Mouse (Mus musculus): Measurements from ENCODE around the gene Ptgfrn. TPM values are rescaled to one million over a fixed set of nuclear protein-coding genes. Genes with fewer than 3 reads are reported as not detected.

The Ptgfrn gene
- polyA plus RNA-seq, 1 experiment = 1.0 TPM

DNA sequence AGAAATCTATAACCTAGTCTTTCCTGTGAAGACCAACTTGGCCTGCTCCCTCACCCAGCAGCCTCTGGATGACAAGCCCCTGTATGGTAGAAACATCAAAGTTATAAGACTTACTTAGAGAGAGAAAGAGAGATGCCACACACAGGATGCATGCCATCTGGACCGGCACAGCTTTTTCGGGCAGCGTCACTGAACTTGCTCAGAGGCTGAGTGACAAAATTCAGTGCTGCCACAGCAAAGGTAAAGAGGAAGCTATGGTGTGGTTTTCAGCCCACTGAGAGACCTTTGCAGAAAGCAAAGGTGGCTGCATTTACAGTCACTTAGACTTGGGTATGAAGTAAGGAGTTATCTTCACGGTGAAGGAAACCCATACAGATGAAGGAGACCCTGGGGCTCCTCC, 80.7 kb downstream of the Ptgfrn start, which contains the start of gene Cd101:
TSS of gene Cd101 (minus strand) at position 218 of the 400 bp plus-strand sequence.
- H3K4me3 ChIP-seq (ENCODE audit: control insufficient read depth, low read depth, low read length) = no peak within 1 kb of the TSS
- no peaks in the 10 kb centered on the region for H3K27me3 ChIP-seq (ENCODE audit: control insufficient read depth, insufficient read depth, low read length)
- no peaks in the 10 kb centered on the region for H3K36me3 ChIP-seq (ENCODE audit: control insufficient read depth, insufficient read depth, low read length)
- no peaks in the 10 kb centered on the region for H3K4me1 ChIP-seq (ENCODE audit: control insufficient read depth, insufficient read depth, low read length)
- no peak for TF ChIP-seq POLR2A (IDR thresholded peaks at IDR 0.05; ENCODE audit: control insufficient read depth, low read depth, low read length)
- no peak for TF ChIP-seq CTCF (IDR thresholded peaks at IDR 0.05; ENCODE audit: control insufficient read depth, insufficient read depth, insufficient replicate concordance, low read depth, low read length)
- H3K27ac ChIP-seq (ENCODE audit: control insufficient read depth, insufficient read depth, low read depth, low read length) = no peak within 1 kb of the TSS

DNA sequence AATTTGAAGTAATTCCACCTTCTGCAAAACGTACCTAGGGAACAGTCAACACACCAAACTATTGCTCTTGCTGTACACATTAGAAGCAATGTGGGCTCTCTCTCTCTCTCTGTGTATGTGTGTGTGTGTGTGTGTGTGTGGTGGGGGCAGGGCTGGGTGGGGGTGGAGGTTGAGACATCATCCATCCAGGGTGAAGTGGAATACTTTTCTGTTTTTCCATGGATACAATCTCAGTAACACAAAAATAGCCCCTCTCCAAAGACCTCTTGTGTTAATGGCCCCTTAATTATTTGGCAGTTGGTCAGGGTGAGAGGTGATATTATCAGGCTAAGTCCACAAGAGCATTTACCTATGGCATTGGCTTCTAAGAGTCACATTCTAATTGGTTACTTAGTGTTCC, 83.3 kb downstream of the Ptgfrn start:
- no peaks in the 10 kb centered on the region for H3K36me3 ChIP-seq (ENCODE audit: control insufficient read depth, insufficient read depth, low read length)

GRCm38 (mm10) chr3:101022967-101023366, 87.1 kb downstream of the Ptgfrn start:
- no peak overlapping the region for H3K27ac ChIP-seq (ENCODE audit: control insufficient read depth, insufficient read depth, low read depth, low read length)
- TF ChIP-seq POLR2A (IDR thresholded peaks at IDR 0.05; ENCODE audit: control insufficient read depth, low read depth, low read length) (no peak), CTCF (IDR thresholded peaks at IDR 0.05; ENCODE audit: control insufficient read depth, insufficient read depth, insufficient replicate concordance, low read depth, low read length) (no peak)
- H3K36me3 ChIP-seq (ENCODE audit: control insufficient read depth, insufficient read depth, low read length) = no peaks in the 10 kb centered on the region
- no peak overlapping the region for H3K4me3 ChIP-seq (ENCODE audit: control insufficient read depth, low read depth, low read length)
- no peaks in the 10 kb centered on the region for H3K4me1 ChIP-seq (ENCODE audit: control insufficient read depth, insufficient read depth, low read length)
- no peaks in the 10 kb centered on the region for H3K27me3 ChIP-seq (ENCODE audit: control insufficient read depth, insufficient read depth, low read length)

More for the DNA sequence above, 83.3 kb downstream of the Ptgfrn start:
- no peak for TF ChIP-seq CTCF (IDR thresholded peaks at IDR 0.05; ENCODE audit: control insufficient read depth, insufficient read depth, insufficient replicate concordance, low read depth, low read length)
- no peak for TF ChIP-seq POLR2A (IDR thresholded peaks at IDR 0.05; ENCODE audit: control insufficient read depth, low read depth, low read length)
- Histone ChIP-seq H3K4me3 (ENCODE audit: control insufficient read depth, low read depth, low read length) (no peak overlapping the region), H3K27ac (ENCODE audit: control insufficient read depth, insufficient read depth, low read depth, low read length) (no peak overlapping the region), H3K27me3 (ENCODE audit: control insufficient read depth, insufficient read depth, low read length) (no peaks in the 10 kb centered on the region), H3K4me1 (ENCODE audit: control insufficient read depth, insufficient read depth, low read length) (no peaks in the 10 kb centered on the region)

DNA sequence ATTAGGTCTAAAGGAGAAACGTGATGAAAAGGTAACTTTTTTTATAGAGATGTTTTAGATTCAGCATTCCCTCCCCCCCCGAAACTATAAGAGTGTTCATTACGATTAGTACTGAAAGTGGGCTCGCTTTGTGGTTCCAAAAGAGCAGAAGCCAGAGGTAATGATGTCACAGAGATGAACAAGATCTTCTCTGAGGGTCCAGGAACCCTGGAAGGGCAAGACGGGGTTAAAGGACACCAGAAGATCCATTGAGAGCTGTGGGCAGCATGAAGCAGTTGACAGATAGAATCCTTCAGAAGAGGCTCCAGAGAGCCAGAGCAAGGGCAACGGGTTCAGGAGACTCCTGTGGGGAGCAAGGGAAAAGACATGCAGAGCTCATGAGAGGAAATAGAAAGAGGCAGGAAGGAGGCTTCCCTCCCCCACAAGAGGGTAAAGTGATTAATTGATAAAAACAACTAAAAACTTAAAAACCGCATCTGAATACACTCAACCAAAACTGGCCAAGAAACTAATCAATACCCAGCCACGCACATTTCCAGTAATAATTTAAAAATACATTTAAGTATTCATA, 88.5 kb downstream of the Ptgfrn start:
- H3K27ac ChIP-seq (ENCODE audit: control insufficient read depth, insufficient read depth, low read depth, low read length) = no peak overlapping the region
- TF ChIP-seq POLR2A (IDR thresholded peaks at IDR 0.05; ENCODE audit: control insufficient read depth, low read depth, low read length) = no peak
- no peak for TF ChIP-seq CTCF (IDR thresholded peaks at IDR 0.05; ENCODE audit: control insufficient read depth, insufficient read depth, insufficient replicate concordance, low read depth, low read length)
- H3K4me3 ChIP-seq (ENCODE audit: control insufficient read depth, low read depth, low read length) = no peak overlapping the region
- H3K36me3 ChIP-seq (ENCODE audit: control insufficient read depth, insufficient read depth, low read length) = no peaks in the 10 kb centered on the region
- H3K4me1 ChIP-seq (ENCODE audit: control insufficient read depth, insufficient read depth, low read length) = no peaks in the 10 kb centered on the region
- no peaks in the 10 kb centered on the region for H3K27me3 ChIP-seq (ENCODE audit: control insufficient read depth, insufficient read depth, low read length)

- TF ChIP-seq POLR2A (IDR thresholded peaks at IDR 0.05; ENCODE audit: control insufficient read depth, low read depth, low read length) (no peak), CTCF (IDR thresholded peaks at IDR 0.05; ENCODE audit: control insufficient read depth, insufficient read depth, insufficient replicate concordance, low read depth, low read length) (no peak)
- no peaks in the 10 kb centered on the region for H3K4me1 ChIP-seq (ENCODE audit: control insufficient read depth, insufficient read depth, low read length)
- H3K27me3 ChIP-seq (ENCODE audit: control insufficient read depth, insufficient read depth, low read length) = no peaks in the 10 kb centered on the region
- no peak overlapping the region for H3K27ac ChIP-seq (ENCODE audit: control insufficient read depth, insufficient read depth, low read depth, low read length)
- no peak overlapping the region for H3K4me3 ChIP-seq (ENCODE audit: control insufficient read depth, low read depth, low read length)
- no peaks in the 10 kb centered on the region for H3K36me3 ChIP-seq (ENCODE audit: control insufficient read depth, insufficient read depth, low read length)
Observed at GRCm38 (mm10) chr3:101021073-101021472, 89.0 kb downstream of the Ptgfrn start.

DNA sequence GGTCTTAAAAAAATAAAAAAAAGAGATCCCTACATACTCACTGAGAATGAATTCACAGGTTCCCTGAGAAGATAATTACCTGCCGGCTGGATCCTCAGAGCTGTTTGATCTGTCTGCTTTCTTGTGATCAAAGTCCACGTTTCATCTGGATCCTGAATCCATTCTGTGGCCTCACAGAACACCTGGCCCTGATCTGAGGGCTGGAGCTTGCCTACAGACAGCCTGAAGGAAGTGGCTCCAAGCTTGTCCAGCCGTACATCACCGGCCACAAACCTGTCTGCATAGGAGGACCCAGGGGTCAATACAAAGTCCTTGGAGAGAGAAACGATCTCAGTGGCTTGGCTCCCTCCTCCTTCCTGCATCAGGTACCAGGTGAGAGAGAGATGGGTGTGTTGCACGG, 91.6 kb downstream of the Ptgfrn start:
- H3K4me3 ChIP-seq (ENCODE audit: control insufficient read depth, low read depth, low read length) = no peak overlapping the region
- TF ChIP-seq POLR2A (IDR thresholded peaks at IDR 0.05; ENCODE audit: control insufficient read depth, low read depth, low read length) = no peak
- no peak for TF ChIP-seq CTCF (IDR thresholded peaks at IDR 0.05; ENCODE audit: control insufficient read depth, insufficient read depth, insufficient replicate concordance, low read depth, low read length)
- no peak overlapping the region for H3K27ac ChIP-seq (ENCODE audit: control insufficient read depth, insufficient read depth, low read depth, low read length)
- no peaks in the 10 kb centered on the region for H3K36me3 ChIP-seq (ENCODE audit: control insufficient read depth, insufficient read depth, low read length)
- H3K4me1 ChIP-seq (ENCODE audit: control insufficient read depth, insufficient read depth, low read length) = no peaks in the 10 kb centered on the region
- no peaks in the 10 kb centered on the region for H3K27me3 ChIP-seq (ENCODE audit: control insufficient read depth, insufficient read depth, low read length)

DNA sequence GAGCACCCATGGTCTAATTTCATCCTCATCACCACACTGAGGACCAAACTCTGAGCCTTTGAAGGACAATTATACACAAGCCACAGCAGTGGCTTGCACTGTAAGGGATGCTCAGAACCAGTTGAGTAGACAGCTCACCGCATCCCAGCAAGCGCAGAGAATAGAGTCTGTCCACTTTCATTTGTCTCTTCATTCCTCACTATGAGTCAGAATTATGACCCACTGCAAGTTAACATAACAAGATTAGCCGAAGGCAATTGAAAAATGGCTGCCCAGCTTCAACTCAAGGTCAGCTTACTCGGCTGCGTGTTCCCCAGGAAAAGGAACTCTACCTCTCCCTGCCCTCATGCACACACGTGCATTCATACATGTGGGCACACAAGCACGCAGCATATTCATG, 94.0 kb downstream of the Ptgfrn start:
- TF ChIP-seq POLR2A (IDR thresholded peaks at IDR 0.05; ENCODE audit: control insufficient read depth, low read depth, low read length) (no peak), CTCF (IDR thresholded peaks at IDR 0.05; ENCODE audit: control insufficient read depth, insufficient read depth, insufficient replicate concordance, low read depth, low read length) (no peak)

More for the DNA sequence above, 94.0 kb downstream of the Ptgfrn start:
- Histone ChIP-seq H3K4me1 (ENCODE audit: control insufficient read depth, insufficient read depth, low read length) (no peaks in the 10 kb centered on the region), H3K27ac (ENCODE audit: control insufficient read depth, insufficient read depth, low read depth, low read length) (no peak overlapping the region), H3K36me3 (ENCODE audit: control insufficient read depth, insufficient read depth, low read length) (no peaks in the 10 kb centered on the region), H3K4me3 (ENCODE audit: control insufficient read depth, low read depth, low read length) (no peak overlapping the region), H3K27me3 (ENCODE audit: control insufficient read depth, insufficient read depth, low read length) (no peaks in the 10 kb centered on the region)

Data from testis, adult 2 months (tissue).